Mouse (Mus musculus) megakaryocyte-erythroid progenitor cell, adult 5-6 weeks (primary cell): ENCODE results near the gene Smim24. TPM values are rescaled to one million over a fixed set of nuclear protein-coding genes. Genes with fewer than 3 reads are reported as not detected.

Experiments used
- ATAC-seq: replicated peaks from 2 replicates; pipeline ENCODE4 v1.8.0; 2016; ENCODE audit warnings: mild to moderate bottlenecking, inconsistent platforms; ENCODE audit not compliant: severe bottlenecking, poor library complexity, low FRiP score, low TSS enrichment
- total RNA-seq, 2 experiments: library from RNA; stranded (forward) in 1 of 2; stranded (reverse) in 1 of 2; fragments of 200-1000, 215-1000 nt in 1 of 2; fragments of >200 nt in 1 of 2; fragmentation: Nextera tagmentation in 1 of 2; gene quantifications; 2 replicates each; pipeline ENCODE4 v1.2.3; 2014 to 2017

Gene Smim24
- total RNA-seq (2014; fragmentation: Nextera tagmentation) (7.7 and 12.8 TPM in 2 replicates), total RNA-seq (2017) (7.4 and 7.5 TPM in 2 replicates)

DNA sequence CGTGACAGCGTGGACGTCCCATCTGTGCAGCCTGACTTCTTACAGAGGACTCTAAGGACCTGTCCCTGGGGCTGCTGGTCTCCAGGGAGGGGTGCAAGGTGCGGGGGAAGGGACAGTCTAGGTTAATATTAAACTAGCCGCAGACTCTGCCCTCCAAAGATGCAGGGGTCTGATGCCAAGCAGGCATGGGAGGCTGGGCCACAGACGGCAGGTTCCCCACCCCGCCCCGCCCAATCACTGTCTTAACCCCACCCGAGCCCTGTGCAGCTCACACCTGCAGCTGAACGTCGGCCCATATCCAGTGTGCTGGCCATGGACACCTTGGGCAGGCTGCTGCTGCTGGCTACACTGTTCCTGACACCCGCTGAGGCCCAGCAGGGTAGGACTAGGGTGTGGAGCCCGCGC, at the start of gene Smim24:
TSS of gene Smim24 (plus strand) at position 271 of the 405 bp plus-strand sequence.
- no peak for ATAC-seq

DNA sequence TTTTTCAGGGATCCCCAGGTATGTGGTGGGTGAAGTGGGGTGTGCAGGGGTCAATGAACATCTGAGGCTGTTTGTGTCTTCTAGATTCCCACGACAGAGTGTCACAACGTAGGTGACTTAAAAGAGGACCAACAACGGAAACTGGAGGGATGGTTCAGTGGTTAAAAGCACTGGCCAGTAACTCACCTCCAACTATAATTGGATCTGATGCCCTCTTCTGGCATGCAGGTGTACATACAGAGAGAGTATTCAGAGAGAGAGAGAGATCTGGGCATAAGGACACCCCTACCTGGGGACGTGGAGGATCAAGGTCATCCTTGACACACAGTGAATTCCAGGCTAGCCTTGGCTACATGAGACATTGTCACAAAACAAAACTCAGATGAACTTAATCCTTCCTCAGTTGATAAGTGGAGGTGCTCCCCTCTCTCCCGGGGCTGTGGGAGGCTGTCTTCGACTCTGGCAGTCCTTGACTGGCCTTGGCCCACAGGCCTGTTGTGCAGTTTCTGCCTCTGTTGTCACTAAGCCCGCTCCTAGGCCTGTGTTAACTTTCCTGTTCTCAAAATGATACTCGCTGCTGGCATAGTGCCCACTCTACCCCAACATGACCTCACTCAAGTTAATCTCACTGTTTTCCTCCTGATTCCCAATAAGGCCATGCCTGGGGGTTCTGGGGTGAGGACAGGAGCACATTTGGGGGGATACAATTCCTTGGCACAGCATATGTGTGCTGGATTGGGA, 48.3 kb upstream of the Smim24 start:
- no peak for ATAC-seq

GRCm38 (mm10) chr10:81345162-81345534, 47.7 kb upstream of the Smim24 start:
- ATAC-seq = no peak

DNA sequence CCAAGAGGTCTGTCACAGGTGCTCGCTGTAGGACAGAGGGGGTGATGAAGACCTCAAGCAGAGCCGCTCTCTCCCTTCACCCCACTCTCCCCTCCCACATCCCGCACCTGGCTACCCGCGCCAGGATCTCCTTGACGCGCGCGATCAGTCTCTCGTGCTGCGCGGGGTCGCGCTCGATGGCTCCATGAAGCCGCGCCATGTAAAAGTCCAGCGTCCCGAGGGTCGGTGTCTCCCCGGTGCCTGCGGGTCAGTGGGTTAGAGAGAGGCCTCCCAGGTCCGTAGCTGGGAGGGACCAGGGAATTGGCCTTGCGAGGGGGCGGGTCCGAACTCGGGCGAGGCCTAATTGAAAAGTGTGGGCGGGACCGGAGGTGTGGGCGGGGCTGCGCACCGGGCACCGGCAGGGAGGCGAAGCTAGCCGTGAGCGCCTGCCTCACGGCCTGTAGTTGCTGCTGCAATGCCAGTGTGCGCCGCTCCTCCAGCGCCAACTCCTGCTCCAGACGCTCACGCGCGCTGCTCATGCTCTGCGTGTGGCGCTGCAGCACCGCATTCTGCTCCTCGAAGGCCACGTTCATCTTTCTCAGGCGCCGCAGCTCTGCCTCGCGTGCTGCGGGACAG, 46.3 kb upstream of the Smim24 start:
- peak; percentile 60 for ATAC-seq

- peak; percentile 39 for ATAC-seq
Measured at GRCm38 (mm10) chr10:81349146-81349545, 43.7 kb upstream of the Smim24 start.

DNA sequence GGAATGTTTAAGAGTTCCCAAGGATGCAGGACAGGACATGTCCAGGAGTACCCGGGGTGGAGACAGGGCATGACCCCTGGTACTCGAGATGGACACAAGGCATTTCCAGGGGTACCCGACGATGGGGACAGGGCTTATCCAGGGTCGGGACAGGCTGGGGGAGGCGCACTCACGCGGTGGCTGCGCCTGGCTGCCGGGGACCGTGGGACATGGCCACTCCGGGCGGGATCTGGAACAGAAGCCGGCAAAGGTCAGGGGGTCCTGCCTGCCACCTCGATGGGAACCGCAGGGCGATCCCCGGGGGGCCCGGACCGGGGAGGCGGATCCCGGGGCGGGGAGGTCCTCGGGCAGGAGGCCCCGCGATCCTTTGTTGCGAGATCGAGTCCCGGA, 42.9 kb upstream of the Smim24 start:
- no peak for ATAC-seq

DNA sequence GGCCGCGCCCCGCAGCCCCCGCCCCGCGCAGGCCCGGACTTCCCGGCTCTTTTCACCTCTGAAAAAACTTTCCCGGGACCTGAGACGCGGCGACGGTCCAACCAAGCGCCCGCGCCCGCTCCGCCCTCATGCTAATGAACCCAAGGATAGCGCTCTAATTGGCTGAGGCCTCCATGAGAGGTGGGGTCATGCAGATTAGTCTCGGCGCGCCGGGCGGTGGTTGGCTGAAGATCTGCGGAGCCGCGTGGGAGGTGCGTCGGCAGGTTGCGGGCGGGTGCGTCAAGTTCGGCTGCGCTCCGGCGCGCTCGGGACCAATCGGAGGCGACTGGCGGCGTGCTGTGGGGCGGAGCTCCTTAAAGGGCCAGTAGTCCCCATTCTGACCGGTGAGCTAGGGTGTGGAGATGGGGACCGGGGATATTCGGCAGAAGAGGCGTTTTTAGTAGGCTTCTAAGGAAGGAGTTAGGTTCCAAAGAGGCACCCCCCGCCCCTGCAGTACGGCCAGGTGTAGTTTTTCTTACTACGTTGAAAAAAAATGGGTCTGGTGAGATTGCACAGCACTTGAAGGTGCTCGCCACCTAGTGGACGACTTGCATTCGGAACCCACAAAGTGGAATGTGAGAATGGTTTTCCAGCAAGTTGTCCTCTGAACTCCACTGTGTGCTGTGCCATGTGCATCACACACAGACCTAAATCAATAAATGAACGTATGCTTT, 42.3 kb upstream of the Smim24 start, which contains the start of gene Hmg20b:
TSS of gene Hmg20b (minus strand) at position 130 of the 713 bp plus-strand sequence.
- ATAC-seq = peak; percentile 83

DNA sequence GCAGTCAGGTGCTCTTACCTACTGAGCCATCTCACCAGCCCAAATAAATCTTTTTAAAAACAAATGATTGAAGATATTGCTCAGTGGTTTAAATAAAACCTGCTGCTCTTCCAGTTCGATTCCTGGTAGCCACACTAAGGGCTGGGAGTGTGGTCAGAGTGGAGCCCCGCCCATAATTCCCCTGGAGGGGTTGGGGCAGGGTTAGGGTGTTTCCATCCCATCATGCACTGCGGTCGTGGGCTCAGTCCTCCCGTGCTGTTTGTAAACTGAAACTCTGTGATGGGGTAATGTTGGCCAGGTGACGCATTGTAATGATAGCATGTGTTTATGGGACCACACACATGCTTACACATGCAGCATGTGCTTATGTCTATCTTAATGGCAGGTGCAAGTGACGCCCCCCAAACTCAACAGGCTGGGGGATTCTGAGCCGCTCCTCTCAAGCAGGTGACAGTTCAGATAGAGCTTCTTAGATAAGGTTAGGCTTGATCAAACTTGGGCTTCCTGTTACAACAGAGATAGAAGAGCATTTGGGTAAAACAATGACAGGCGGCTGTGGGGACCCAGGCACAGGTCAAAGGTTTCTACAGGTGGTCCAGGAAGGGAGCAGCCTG, 41.1 kb upstream of the Smim24 start:
- ATAC-seq = peak; percentile 19

GRCm38 (mm10) chr10:81354738-81355477, 37.9 kb upstream of the Smim24 start:
- ATAC-seq = no peak

DNA sequence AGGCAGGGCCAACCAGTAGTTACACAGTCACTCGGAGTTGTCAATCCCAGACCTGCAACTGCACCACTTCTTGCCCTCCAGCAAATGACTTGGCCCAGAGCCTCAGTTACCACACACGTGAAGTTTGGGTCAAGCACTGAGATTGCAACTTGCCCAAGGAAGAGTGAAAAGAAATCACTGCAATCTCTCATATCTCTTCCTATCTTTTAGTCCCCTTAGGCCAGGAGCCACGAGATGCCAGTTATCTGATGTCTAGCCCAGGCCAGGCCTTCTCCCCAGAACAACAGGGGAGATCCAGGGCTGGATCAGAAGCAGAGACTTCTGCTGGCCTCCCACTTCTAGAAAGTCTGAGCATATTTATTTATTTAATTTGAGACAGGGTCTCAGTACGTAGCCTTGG, 37.3 kb upstream of the Smim24 start:
- ATAC-seq = no peak

- no peak for ATAC-seq
Measured at GRCm38 (mm10) chr10:81356352-81356990, 36.4 kb upstream of the Smim24 start.

DNA sequence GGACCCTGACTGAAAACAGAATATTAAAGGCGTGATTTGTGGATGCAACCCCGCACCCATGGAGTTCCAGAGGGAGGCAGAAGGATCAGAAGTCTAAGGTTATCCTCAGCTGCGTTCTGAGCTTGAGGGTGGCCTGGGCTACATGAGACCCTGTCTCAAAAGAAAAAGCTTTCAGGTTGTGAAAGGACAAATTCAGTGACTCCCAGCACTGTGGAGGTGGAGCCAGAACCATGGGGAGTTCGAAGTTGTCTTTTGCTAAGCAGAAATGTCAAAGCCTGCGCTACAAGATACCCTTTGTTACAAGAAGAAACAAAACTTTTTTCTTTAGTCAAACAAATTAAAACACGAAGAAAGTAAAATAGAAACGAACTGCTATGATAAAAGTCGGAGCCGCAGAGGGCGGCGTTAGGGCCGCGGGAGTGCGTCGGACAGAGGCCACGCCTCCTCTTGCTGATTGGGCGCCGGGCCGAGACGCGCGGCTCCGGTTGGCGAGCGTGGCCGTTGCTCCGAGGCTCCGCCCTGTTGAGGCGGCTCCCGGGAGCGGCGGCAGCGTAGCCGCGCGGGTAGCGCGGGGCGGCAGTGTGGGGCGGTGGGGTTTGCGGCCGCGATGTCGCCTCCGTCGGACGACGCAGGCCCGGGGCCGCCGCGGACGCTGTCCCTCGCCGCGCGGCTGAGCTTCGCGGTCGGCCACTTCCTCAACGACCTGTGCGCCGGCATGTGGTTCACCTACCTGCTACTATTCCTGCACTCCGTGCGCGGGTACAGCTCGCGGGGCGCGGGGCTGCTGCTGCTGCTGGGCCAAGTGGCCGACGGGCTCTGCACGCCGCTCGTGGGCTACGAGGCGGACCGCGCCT, 35.6 kb upstream of the Smim24 start, which contains the start of gene Mfsd12:
TSS of gene Mfsd12 (plus strand) at position 501 of the 854 bp plus-strand sequence.
- ATAC-seq = peak; percentile 74

DNA sequence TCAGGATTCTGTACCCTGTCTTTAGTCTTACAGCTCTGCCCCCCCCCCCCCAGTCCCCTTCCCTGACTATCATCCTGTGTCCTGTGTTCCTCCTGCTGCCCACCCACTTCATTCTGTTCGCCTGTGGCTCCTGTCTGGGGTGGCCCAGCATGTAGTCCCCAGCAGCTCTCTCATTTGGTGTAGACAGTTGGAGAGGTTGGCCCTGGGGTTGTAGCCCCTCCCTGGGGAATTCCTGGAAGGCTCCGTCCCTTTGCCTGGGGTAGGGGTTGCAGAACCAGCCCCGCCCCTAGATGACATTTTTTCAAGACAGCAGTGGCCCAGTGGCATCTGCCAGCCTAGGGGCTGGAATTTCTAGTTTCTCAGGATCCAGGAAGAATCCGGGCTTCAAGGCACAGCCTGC, 34.6 kb upstream of the Smim24 start:
- ATAC-seq = no peak

- no peak for ATAC-seq
Measured at GRCm38 (mm10) chr10:81358841-81359240, 34.0 kb upstream of the Smim24 start.

DNA sequence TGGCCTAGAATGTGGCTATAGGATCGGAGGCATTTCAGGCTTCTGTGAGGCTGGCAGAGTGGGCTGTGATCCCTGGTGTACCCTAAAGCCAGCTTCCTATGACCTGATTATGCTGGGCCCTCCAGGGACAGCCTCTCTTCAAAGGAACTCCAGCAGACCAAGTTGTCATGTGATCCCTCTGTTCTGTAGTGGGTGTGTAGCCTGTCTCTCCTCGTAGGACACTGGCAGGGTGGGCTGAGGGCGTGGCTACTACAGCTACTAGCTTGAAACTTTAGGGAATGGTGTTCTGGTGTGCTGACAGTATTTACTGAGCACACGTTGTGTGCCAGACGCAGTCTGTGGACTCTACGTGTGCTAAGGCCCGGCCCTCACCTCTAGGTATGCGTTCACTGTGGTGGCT, 32.1 kb upstream of the Smim24 start:
- ATAC-seq = no peak

DNA sequence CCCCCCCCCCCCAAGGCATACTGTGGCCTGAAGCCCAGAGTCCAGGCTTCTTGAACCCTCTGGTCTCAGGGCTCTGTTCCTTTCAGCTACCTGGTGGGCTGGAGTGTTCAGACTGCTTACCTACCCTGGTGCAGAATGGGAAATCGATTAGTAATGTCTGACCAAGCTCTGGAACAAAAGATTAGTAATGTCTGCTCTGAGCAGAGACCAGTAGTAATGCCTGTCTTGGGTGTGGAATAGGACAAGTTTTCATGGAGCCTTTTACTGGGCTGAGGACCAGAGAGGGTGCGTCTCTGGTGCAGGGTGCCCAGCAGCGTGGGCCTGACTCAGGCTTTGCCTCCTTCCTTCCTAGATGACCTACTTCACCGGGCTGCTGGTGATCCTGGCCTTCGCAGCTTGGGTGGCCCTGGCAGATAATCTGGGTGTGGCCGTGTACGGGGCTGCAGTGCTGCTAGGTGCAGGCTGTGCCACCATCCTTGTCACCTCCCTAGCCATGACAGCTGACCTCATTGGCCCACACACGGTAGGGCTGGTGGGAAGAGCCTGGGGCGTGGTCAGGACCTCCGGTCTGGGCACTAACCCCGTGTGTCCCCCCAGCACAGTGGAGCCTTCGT, 30.4 kb upstream of the Smim24 start:
- ATAC-seq = peak; percentile 74
